Mouse (Mus musculus) liver, embryonic 12.5 days (tissue): ENCODE results near the gene Trpc4ap. TPM values are rescaled to one million over a fixed set of nuclear protein-coding genes. Genes with fewer than 3 reads are reported as not detected.

Experiments
- ATAC-seq: fragments of 200-750 bp; cut with Nextera tagmentation; 2 replicates; pipeline ENCODE4 v1.8.0; 2017; ENCODE audit warnings: moderate number of reproducible peaks, mild to moderate bottlenecking, moderate library complexity
- H3K27ac ChIP-seq: fragments of 300-500 bp; sonication (generic); 2 replicates; pipeline ENCODE4 v1.5.1; 2016; ENCODE audit warnings: mild to moderate bottlenecking
- H3K27me3 ChIP-seq: fragments of 300-500 bp; sonication (generic); replicated peaks from 2 replicates; pipeline ENCODE4 v1.6.1; 2016; ENCODE audit warnings: mild to moderate bottlenecking, moderate library complexity
- H3K36me3 ChIP-seq: fragments of 300-500 bp; sonication (generic); 2 replicates; pipeline ENCODE4 v1.6.1; 2016; ENCODE audit warnings: mild to moderate bottlenecking, moderate library complexity
- H3K4me1 ChIP-seq: fragments of 300-500 bp; sonication (generic); 2 replicates; pipeline ENCODE4 v1.6.1; 2016
- H3K4me2 ChIP-seq: fragments of 300-500 bp; sonication (generic); 2 replicates; pipeline ENCODE4 v1.6.1; 2016; ENCODE audit warnings: mild to moderate bottlenecking, moderate library complexity
- H3K4me3 ChIP-seq: fragments of 300-500 bp; sonication (generic); 2 replicates; pipeline ENCODE4 v1.5.1; 2016; ENCODE audit warnings: mild to moderate bottlenecking, moderate library complexity
- H3K9ac ChIP-seq: fragments of 300-500 bp; sonication (generic); 2 replicates; pipeline ENCODE4 v1.6.1; 2016; ENCODE audit warnings: mild to moderate bottlenecking, moderate library complexity
- H3K9me3 ChIP-seq: fragments of 300-500 bp; sonication (generic); replicated peaks from 2 replicates; pipeline ENCODE4 v1.6.1; 2016; ENCODE audit warnings: mild to moderate bottlenecking, moderate library complexity
- WGBS: fragments of 180-500 bp; shearing (Covaris S2); methylation state at CpG from one replicate; pipeline ENCODE4 v1.1.7; 2016; ENCODE audit not compliant: insufficient replicate concordance; 5-methylcytosine and 5-hydroxymethylcytosine counted together
- polyA plus RNA-seq: library from polyadenylated mRNA; unstranded; fragments of >200 nt; fragmentation: Nextera tagmentation; extraction: Ambion mirVana; gene quantifications from 2 replicates; pipeline ENCODE4 v1.2.1, GENCODE M21; 2016

Trpc4ap gene
- polyA plus RNA-seq, 1 experiment from 2014 or later: 80.9 TPM

DNA sequence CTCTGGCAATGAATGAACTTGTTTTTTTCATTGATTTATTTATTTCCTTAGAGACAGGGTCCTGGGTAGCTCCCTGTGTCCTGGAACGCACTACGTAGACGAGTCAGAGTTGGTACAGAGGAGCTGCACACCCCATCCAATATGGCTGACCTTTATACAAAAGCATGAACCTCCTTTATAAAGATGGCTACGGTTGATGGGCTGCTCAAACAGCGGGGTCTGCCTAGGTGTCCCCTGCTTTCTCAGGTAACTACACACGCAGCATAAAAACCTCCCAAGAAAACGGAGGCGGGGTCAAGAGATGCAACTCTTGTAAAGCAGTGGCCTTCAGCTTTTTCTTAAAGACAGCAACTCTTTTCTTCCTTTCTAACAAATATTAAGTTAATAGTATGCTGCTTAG is 24.3 kb downstream of the Trpc4ap start:
- Histone ChIP-seq H3K9me3 (no peaks in the 10 kb centered on the region), H3K4me1 (no peaks in the 10 kb centered on the region), H3K27me3 (no peaks in the 10 kb centered on the region), H3K36me3 (peaks cover 85% of the 10 kb centered on the region), H3K4me2 (no peak overlapping the region), H3K9ac (no peak overlapping the region), H3K27ac (no peak overlapping the region), H3K4me3 (no peak overlapping the region)
- whole genome bisulfite sequencing: 87% methylated on average over 8 of the region's 8 CpGs
- ATAC-seq: no peak

DNA sequence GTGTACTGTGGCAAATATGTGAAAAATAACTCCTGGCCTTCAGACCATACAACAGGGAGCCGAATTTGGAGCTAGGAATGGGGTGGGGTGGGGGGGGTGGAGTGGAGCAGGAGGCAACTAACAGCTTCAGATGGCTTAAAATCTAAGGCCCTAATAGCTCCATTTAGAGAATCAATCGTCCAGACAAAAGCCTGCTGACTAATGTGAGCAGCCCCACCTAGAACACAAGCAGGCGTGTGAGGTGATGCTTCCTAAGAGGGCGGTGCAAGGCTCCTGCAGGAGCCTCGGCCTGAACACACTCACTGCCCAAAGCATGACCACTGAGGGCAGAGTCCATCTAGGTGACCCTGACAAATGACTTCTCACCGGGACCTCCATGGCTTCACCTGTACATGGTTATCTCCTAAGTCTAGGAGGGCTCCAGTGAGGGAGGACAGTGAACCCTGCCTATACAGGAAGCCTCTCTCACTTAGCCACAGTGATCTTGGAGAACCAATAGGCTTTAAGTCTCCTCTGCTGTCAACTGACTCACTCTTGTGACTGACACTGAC is 28.2 kb downstream of the Trpc4ap start:
- 74% methylated on average over 6 of the region's 6 CpGs for WGBS
- Histone ChIP-seq H3K36me3 (peaks cover 94% of the 10 kb centered on the region), H3K27ac (no peak overlapping the region), H3K9me3 (no peaks in the 10 kb centered on the region), H3K4me3 (no peak overlapping the region), H3K4me2 (no peak overlapping the region), H3K27me3 (no peaks in the 10 kb centered on the region), H3K9ac (no peak overlapping the region), H3K4me1 (no peaks in the 10 kb centered on the region)
- ATAC-seq: no peak

- no peak overlapping the region for H3K4me2 ChIP-seq
- H3K27ac ChIP-seq: no peak overlapping the region
- H3K36me3 ChIP-seq: peaks cover 93% of the 10 kb centered on the region
- 32% methylated on average over 5 of the region's 5 CpGs for WGBS
- no peaks in the 10 kb centered on the region for H3K4me1 ChIP-seq
- no peak for ATAC-seq
- H3K9me3 ChIP-seq: no peaks in the 10 kb centered on the region
- no peak overlapping the region for H3K9ac ChIP-seq
- no peaks in the 10 kb centered on the region for H3K27me3 ChIP-seq
- H3K4me3 ChIP-seq: no peak overlapping the region
These were observed 29.1 kb downstream of the Trpc4ap start for GRCm38 (mm10) chr2:155663097-155663496.

- Histone ChIP-seq H3K27ac (no peak overlapping the region), H3K9ac (no peak overlapping the region), H3K4me1 (no peaks in the 10 kb centered on the region), H3K4me2 (no peak overlapping the region), H3K27me3 (no peaks in the 10 kb centered on the region), H3K36me3 (peaks cover 93% of the 10 kb centered on the region), H3K9me3 (no peaks in the 10 kb centered on the region), H3K4me3 (no peak overlapping the region)
- WGBS: 83% methylated on average over 5 of the region's 5 CpGs
- no peak for ATAC-seq
These were observed 29.8 kb downstream of the Trpc4ap start for GRCm38 (mm10) chr2:155662390-155662789.

DNA sequence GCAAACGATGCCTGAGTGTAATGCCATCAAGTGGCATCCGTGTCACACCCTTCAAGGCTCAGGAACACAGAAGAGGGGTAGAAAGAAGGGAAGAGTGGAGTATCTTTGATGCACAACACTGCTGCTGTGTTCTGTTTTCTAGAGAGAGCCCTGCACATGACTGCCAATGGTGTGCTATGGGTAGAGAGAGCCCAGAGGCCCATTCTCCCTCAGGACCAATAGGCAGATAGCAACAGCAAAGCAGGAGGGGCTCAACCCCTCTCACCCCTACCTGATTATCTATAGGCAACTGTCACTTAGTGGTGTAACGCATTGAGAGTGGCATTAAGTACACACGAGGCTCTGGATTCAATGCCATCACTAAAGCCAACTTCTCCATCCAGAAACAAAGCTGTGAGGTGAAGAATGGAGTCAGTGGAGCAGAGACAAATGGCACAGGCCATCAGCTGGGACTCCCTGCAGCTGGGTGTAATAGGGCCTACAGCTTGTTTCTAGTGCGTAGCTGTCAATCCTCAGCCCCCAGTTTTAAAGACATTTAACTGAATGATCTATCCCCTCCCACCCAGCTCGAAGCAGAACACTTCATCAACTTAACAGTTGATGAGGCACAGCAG is 36.3 kb downstream of the Trpc4ap start:
- Histone ChIP-seq H3K4me1 (no peaks in the 10 kb centered on the region), H3K9ac (no peak overlapping the region), H3K4me2 (no peak overlapping the region), H3K36me3 (peaks cover 91% of the 10 kb centered on the region), H3K9me3 (no peaks in the 10 kb centered on the region), H3K27ac (no peak overlapping the region), H3K4me3 (no peak overlapping the region), H3K27me3 (no peaks in the 10 kb centered on the region)
- WGBS: 79% methylated on average over 6 of the region's 6 CpGs
- ATAC-seq: no peak

DNA sequence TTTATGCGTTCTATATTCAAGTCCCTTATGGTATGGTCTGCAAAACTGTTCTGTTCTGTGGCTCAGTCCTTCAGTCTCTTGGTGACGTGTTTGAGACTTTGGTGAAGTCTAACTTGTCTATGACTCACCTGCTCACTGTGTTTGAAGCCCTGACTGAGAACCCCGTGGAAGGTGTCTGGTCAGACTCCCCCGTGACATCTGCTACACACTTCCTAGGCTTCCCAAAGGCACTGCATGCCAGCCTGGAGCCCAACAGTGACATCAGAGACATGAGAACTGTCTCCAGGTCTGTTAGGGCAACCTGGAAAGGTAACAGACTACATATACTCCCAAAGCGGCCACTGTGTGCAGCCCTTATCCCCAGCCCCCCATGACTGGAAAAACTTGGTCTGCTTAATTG is 39.6 kb downstream of the Trpc4ap start:
- peaks cover 93% of the 10 kb centered on the region for H3K36me3 ChIP-seq
- no peaks in the 10 kb centered on the region for H3K27me3 ChIP-seq
- no peaks in the 10 kb centered on the region for H3K9me3 ChIP-seq
- H3K4me3 ChIP-seq: no peak overlapping the region
- no peak overlapping the region for H3K9ac ChIP-seq
- H3K4me1 ChIP-seq: no peaks in the 10 kb centered on the region
- no peak for ATAC-seq
- WGBS: 86% methylated on average over 5 of the region's 5 CpGs
- no peak overlapping the region for H3K4me2 ChIP-seq
- H3K27ac ChIP-seq: no peak overlapping the region

DNA sequence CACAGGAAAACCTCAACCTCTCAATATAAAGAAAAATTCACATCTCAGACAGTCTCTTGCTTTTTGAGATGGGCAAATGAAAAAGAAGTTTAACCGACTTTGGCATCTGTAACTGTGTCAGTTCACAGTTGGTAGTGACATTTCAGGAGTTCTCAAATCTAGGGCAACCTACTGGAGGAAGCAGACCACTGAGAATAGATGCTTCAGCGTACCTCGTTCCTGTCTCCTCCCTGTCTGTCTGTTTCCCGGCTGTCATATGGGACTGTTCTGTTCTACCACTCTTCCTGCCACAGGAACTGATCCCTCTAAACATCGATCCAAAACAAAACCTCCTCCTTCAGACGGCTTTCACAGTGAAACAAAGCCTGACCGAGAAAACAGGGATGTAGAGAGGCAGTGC is 46.4 kb downstream of the Trpc4ap start:
- no peak overlapping the region for H3K27ac ChIP-seq
- peaks cover 94% of the 10 kb centered on the region for H3K36me3 ChIP-seq
- H3K9ac ChIP-seq: no peak overlapping the region
- no peaks in the 10 kb centered on the region for H3K4me1 ChIP-seq
- H3K4me2 ChIP-seq: no peak overlapping the region
- no peak overlapping the region for H3K4me3 ChIP-seq
- no peak for ATAC-seq
- no peaks in the 10 kb centered on the region for H3K27me3 ChIP-seq
- 86% methylated on average over 7 of the region's 7 CpGs for WGBS
- H3K9me3 ChIP-seq: no peaks in the 10 kb centered on the region

DNA sequence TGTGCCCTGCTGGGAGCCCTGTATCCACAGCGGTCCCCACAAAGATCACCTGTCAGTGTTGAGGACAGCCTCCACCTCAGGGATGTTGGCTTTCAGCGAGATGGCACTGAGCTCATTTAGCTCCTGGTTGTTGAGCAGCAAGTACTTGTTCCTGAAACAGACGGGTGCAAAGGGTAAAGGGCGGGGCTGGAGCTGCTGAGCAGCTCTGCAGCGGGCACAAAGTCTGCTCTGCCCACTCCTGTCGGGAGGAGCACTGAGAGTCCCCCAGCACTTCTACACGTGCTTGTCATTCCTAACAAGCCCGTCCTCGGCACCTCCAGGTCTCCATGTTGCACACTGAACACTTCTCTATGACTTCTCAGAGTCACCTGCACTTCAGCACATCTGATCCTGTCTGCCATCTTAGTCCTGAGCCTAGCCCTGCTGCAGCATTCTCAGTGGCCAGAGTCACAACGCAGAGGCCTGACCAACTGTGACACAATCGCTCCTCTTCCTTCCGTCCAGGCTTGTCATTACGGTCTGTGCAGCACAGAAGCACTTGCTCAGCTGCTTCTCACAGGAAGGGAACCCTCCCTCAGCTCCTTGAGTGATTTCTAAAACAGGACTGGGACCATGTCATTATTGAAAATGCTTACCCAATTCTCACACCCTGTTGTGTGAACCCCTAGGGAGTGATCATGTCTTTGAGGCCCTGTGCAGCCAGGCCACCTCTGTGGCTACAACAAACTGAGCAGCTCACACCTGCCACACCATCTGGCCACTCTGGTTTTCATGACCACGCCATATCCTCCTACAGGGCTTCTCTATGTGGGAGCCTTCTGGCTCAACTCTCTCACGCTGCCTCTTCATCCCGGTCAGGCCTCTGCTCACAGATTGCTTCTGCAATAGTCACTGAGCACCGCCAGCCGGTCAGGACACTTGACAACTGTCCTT is 50.4 kb downstream of the Trpc4ap start:
- peaks cover 95% of the 10 kb centered on the region for H3K36me3 ChIP-seq
- H3K4me1 ChIP-seq: no peaks in the 10 kb centered on the region
- no peak overlapping the region for H3K4me3 ChIP-seq
- H3K9me3 ChIP-seq: no peaks in the 10 kb centered on the region
- no peak overlapping the region for H3K4me2 ChIP-seq
- H3K9ac ChIP-seq: no peak overlapping the region
- no peak for ATAC-seq
- H3K27ac ChIP-seq: no peak overlapping the region
- H3K27me3 ChIP-seq: no peaks in the 10 kb centered on the region
- 82% methylated on average over 18 of the region's 18 CpGs for WGBS

DNA sequence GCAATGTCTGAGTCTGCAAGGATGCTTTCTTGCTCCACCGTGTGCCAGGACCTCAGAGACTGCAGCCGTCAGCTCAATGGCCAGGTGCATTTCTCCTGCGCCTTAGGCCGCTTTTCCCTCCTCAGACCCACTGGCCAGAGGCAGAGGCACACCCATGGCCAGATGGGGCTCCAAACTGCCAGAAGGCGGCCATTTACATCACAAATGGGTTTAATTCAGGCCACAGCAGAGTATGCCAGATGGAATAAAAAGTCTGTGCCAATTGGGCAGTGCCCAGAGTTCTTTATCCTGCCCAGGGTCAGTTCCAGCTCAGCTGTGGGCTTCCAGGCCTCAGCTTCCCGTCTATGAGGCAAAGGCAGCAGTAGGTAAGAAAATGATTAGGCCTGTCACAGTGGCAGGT is 51.5 kb downstream of the Trpc4ap start:
- WGBS: 82% methylated on average over 6 of the region's 6 CpGs
- Histone ChIP-seq H3K9ac (no peak overlapping the region), H3K36me3 (peaks cover 97% of the 10 kb centered on the region), H3K4me3 (no peak overlapping the region), H3K27ac (no peak overlapping the region), H3K27me3 (no peaks in the 10 kb centered on the region), H3K4me1 (no peaks in the 10 kb centered on the region), H3K4me2 (no peak overlapping the region), H3K9me3 (no peaks in the 10 kb centered on the region)
- ATAC-seq: no peak

DNA sequence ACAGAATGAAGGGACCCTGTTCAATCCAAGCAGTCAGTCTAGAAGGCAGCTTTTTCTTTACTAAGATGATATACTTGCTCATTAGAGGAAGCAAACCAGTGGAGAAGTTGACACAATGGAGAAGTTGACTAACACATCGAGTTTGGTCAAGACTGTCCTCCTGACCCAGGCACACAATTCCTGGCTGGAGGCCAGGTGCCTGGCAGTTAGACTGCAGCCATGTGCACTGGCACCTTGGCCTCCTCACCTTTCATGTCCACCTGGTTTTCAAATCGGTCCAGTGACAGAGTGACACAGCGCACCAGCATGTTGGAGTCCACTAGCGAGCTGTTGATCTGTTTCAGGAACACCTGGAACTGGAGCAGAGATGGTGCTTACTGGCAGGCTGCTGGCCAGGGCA is 54.8 kb downstream of the Trpc4ap start:
- H3K4me1 ChIP-seq: no peaks in the 10 kb centered on the region
- H3K9me3 ChIP-seq: no peaks in the 10 kb centered on the region
- H3K4me2 ChIP-seq: no peak overlapping the region
- no peak overlapping the region for H3K4me3 ChIP-seq
- WGBS: 84% methylated on average over 4 of the region's 4 CpGs
- H3K36me3 ChIP-seq: peaks cover 97% of the 10 kb centered on the region
- H3K9ac ChIP-seq: no peak overlapping the region
- ATAC-seq: no peak
- no peak overlapping the region for H3K27ac ChIP-seq
- H3K27me3 ChIP-seq: peaks cover 11% of the 10 kb centered on the region

- Histone ChIP-seq H3K4me3 (no peak overlapping the region), H3K4me1 (no peaks in the 10 kb centered on the region), H3K9ac (no peak overlapping the region), H3K4me2 (no peak overlapping the region), H3K27ac (no peak overlapping the region), H3K9me3 (no peaks in the 10 kb centered on the region), H3K27me3 (peaks cover 16% of the 10 kb centered on the region), H3K36me3 (peaks cover 96% of the 10 kb centered on the region)
- no peak for ATAC-seq
These were observed 55.3 kb downstream of the Trpc4ap start for GRCm38 (mm10) chr2:155636881-155637280.

DNA sequence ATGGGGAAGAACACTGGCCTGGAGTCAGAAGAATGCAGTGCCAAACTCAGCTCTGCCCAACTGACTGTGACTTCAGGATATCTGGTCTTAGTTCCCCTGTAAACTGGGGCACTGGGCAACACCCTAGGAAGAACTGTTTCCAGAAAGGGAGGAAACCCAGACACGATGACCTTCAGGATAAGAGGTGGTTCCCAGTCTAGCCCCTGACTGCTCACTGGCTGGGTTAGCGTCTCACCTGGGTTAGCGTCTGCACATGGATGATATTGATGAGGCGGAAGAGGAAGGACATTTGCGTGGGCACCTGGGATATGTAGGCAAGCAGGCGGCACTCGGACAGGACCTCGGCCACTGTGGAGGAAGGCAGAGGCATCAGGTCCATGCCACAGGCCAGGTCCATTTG is 56.2 kb downstream of the Trpc4ap start:
- Histone ChIP-seq H3K4me2 (no peak overlapping the region), H3K9ac (no peak overlapping the region), H3K27me3 (peaks cover 26% of the 10 kb centered on the region), H3K36me3 (peaks cover 96% of the 10 kb centered on the region), H3K27ac (no peak overlapping the region), H3K4me3 (no peak overlapping the region), H3K9me3 (no peaks in the 10 kb centered on the region), H3K4me1 (0 out of 2 replicates have a peak, but pooled peaks cover 2% of the 10 kb centered on the region)
- ATAC-seq: no peak
- WGBS: 93% methylated on average over 8 of the region's 8 CpGs
